12 mouse cellular contexts compared by ENCODE assay signal in genomic region chrX:77669779-77670550, GRCm38 (mm10).
DNase-seq lines count a peak whose midpoint lies in the region; ATAC-seq and TF ChIP-seq lines count a peak whose summit lies in the region.
"Had no signal": no experiment of that assay in that cellular context is flagged by ENCODE, and none has a peak within 500 bp of the region (broad histone marks: within the 10 kb centered on the region; RNA-seq: fewer than 3 reads in every experiment).

No protein-coding gene starts in this region.

- peak; percentile 16 for DNase-seq in gastrocnemius, adult 2 months
- no peak for DNase-seq in gastrocnemius, postnatal 4 days (ENCODE audit: low spot score in 2 of 2)
- peak; percentile 2 for DNase-seq in lung, postnatal 10 days
- no peak for DNase-seq in lung, adult 2 months
- DNase-seq in fat pad, adult 2 months (ENCODE audit: extremely low read depth, low read depth, low spot score) = peak; percentile 21
- peak; percentile 16 for DNase-seq in telencephalon, adult 2 months (ENCODE audit: low read depth, low spot score)
- DNase-seq in midbrain, embryonic 10.5 days (ENCODE audit: low spot score) = no peak
- DNase-seq: kidney, postnatal 10 days; liver, embryonic 13.5 days had no signal

- no peak overlapping the region for H3K4me2 ChIP-seq in forebrain, embryonic 12.5 days
- H3K4me2 ChIP-seq: embryonic facial prominence, embryonic 12.5 days; hindbrain, embryonic 12.5 days; liver, embryonic 13.5 days had no signal

- H3K9me3 ChIP-seq in forebrain, embryonic 12.5 days = no peaks in the 10 kb centered on the region
- no peaks in the 10 kb centered on the region for H3K9me3 ChIP-seq in midbrain, embryonic 10.5 days (replicated peaks)
- H3K9me3 ChIP-seq: embryonic facial prominence, embryonic 12.5 days; hindbrain, embryonic 12.5 days; liver, embryonic 13.5 days had no signal

- no peak for TF ChIP-seq POLR2A in lung, adult 2 months (IDR thresholded peaks at IDR 0.05; ENCODE audit: borderline replicate concordance, extremely low read depth, low read depth, low read length)

- 45% methylated on average over 3 of the region's 3 CpGs for WGBS in lung, adult 2 months
- 72% methylated on average over 3 of the region's 3 CpGs for WGBS in forebrain, embryonic 12.5 days
- 70% methylated on average over 3 of the region's 3 CpGs for WGBS in midbrain, embryonic 10.5 days

- no peak overlapping the region for H3K4me3 ChIP-seq in gastrocnemius, adult 2 months
- no peak overlapping the region for H3K4me3 ChIP-seq in lung, adult 2 months (replicated peaks; ENCODE audit: extremely low read depth, low read depth, low read length)
- H3K4me3 ChIP-seq in forebrain, embryonic 12.5 days (replicated peaks) = no peak overlapping the region
- no peak overlapping the region for H3K4me3 ChIP-seq in midbrain, embryonic 10.5 days
- H3K4me3 ChIP-seq: embryonic facial prominence, embryonic 12.5 days; hindbrain, embryonic 12.5 days; liver, embryonic 13.5 days had no signal

- H3K9ac ChIP-seq in forebrain, embryonic 12.5 days = no peak overlapping the region
- H3K9ac ChIP-seq: embryonic facial prominence, embryonic 12.5 days; hindbrain, embryonic 12.5 days; liver, embryonic 13.5 days had no signal

- intact Hi-C loops in gastrocnemius, adult 2 months (cut with DNase I) = no loop called here

- H3K27me3 ChIP-seq in forebrain, embryonic 12.5 days = no peaks in the 10 kb centered on the region
- no peaks in the 10 kb centered on the region for H3K27me3 ChIP-seq in midbrain, embryonic 10.5 days (ENCODE audit: low read depth, poor library complexity, severe bottlenecking)
- H3K27me3 ChIP-seq: embryonic facial prominence, embryonic 12.5 days; hindbrain, embryonic 12.5 days; liver, embryonic 13.5 days had no signal

- H3K36me3 ChIP-seq in forebrain, embryonic 12.5 days (replicated peaks) = no peaks in the 10 kb centered on the region
- no peaks in the 10 kb centered on the region for H3K36me3 ChIP-seq in midbrain, embryonic 10.5 days
- H3K36me3 ChIP-seq: embryonic facial prominence, embryonic 12.5 days; hindbrain, embryonic 12.5 days; liver, embryonic 13.5 days had no signal

- H3K27ac ChIP-seq in gastrocnemius, adult 2 months = peak overlapping the region; percentile 46
- H3K27ac ChIP-seq in forebrain, embryonic 12.5 days = no peak overlapping the region
- no peak overlapping the region for H3K27ac ChIP-seq in midbrain, embryonic 10.5 days (replicated peaks)
- H3K27ac ChIP-seq: embryonic facial prominence, embryonic 12.5 days; hindbrain, embryonic 12.5 days; liver, embryonic 13.5 days had no signal

- no peaks in the 10 kb centered on the region for H3K4me1 ChIP-seq in lung, adult 2 months (ENCODE audit: control insufficient read depth, insufficient read depth, low read length)
- H3K4me1 ChIP-seq in forebrain, embryonic 12.5 days = no peaks in the 10 kb centered on the region
- H3K4me1 ChIP-seq in midbrain, embryonic 10.5 days = no peaks in the 10 kb centered on the region
- H3K4me1 ChIP-seq: embryonic facial prominence, embryonic 12.5 days; hindbrain, embryonic 12.5 days; liver, embryonic 13.5 days had no signal

- no peak for TF ChIP-seq CTCF in gastrocnemius, adult 2 months (IDR thresholded peaks at IDR 0.05)
- TF ChIP-seq CTCF in lung, adult 2 months (IDR thresholded peaks at IDR 0.05; ENCODE audit: insufficient read depth, low read length) = no peak

- no peak for ATAC-seq in forebrain, embryonic 12.5 days (ENCODE audit: low FRiP score)

Comparison
In these comparisons a context has a peak if more than half of its experiments do, and no peak if none do; other contexts are left out.
1. DNase-seq: peak in gastrocnemius, adult 2 months (single experiment), lung, postnatal 10 days (single experiment), fat pad, adult 2 months (single experiment) and telencephalon, adult 2 months (single experiment); none in gastrocnemius, postnatal 4 days (0 of 2), lung, adult 2 months (single experiment) and midbrain, embryonic 10.5 days (single experiment).